Mouse (Mus musculus) C2C12 (cell line): ENCODE measurements around the gene Slc23a2. TPM values are rescaled to one million over a fixed set of nuclear protein-coding genes. Genes with fewer than 3 reads are reported as not detected.

ENCODE experiments used
- H3K27me3 ChIP-seq: one replicate; pipeline ENCODE4 v1.6.1; 2011; ENCODE audit not compliant: control insufficient read depth, insufficient read depth, insufficient read length
- H3K36me3 ChIP-seq: one replicate; pipeline ENCODE4 v1.6.1; 2011; ENCODE audit not compliant: control insufficient read depth, insufficient read depth
- H3K4me3 ChIP-seq: one replicate; pipeline ENCODE4 v1.5.1; 2011; ENCODE audit warnings: mild to moderate bottlenecking, control low read depth; ENCODE audit not compliant: poor library complexity, insufficient read depth, severe bottlenecking
- H3K79me2 ChIP-seq: one replicate; pipeline ENCODE4 v1.6.1; 2011; ENCODE audit not compliant: control insufficient read depth, insufficient read depth
- H3K79me3 ChIP-seq: one replicate; pipeline ENCODE4 v1.6.1; 2011; ENCODE audit warnings: low read depth, control low read depth
- H3ac ChIP-seq: one replicate; pipeline ENCODE3; 2011; ENCODE audit warnings: low read depth; ENCODE audit not compliant: control insufficient read depth, insufficient read length
- CEBPB ChIP-seq: IDR thresholded peaks from one replicate; pipeline ENCODE4 v1.6.1; 2011; ENCODE audit warnings: low read depth, mild to moderate bottlenecking, control low read depth, moderate library complexity
- CTCF ChIP-seq: IDR thresholded peaks from one replicate; pipeline ENCODE4 v1.5.1; 2011; ENCODE audit not compliant: control insufficient read depth, insufficient read depth, insufficient read length
- FOSL1 ChIP-seq: IDR thresholded peaks from one replicate; pipeline ENCODE4 v1.8.0; 2011; ENCODE audit warnings: mild to moderate bottlenecking, low read length; ENCODE audit not compliant: poor library complexity, insufficient read depth, severe bottlenecking
- MAX ChIP-seq: IDR thresholded peaks from one replicate; pipeline ENCODE4 v1.6.1; 2011; ENCODE audit warnings: mild to moderate bottlenecking, control low read depth
- MYOD1 ChIP-seq: IDR thresholded peaks from one replicate; pipeline ENCODE4 v1.6.1; 2011; ENCODE audit warnings: low read depth; ENCODE audit not compliant: control insufficient read depth, insufficient read length
- MYOG ChIP-seq: IDR thresholded peaks from one replicate; pipeline ENCODE4 v1.6.1; 2011; ENCODE audit not compliant: control insufficient read depth, insufficient read length; ENCODE audit errors: extremely low read depth
- USF1 ChIP-seq: IDR thresholded peaks from one replicate; pipeline ENCODE4 v1.6.1; 2011; ENCODE audit warnings: low read depth, mild to moderate bottlenecking, control low read depth, moderate library complexity
- polyA plus RNA-seq: library from polyadenylated mRNA; unstranded; fragments of >200 nt; fragmentation: generic; extraction: Trizol; gene quantifications from one replicate; pipeline ENCODE4 v1.2.1, GENCODE M21; 2012; ENCODE audit warnings: missing spikeins

Gene Slc23a2
- polyA plus RNA-seq, 1 experiment: 12.0 TPM

GRCm38 (mm10) chr2:132131266-132131665 is 13.6 kb downstream of the Slc23a2 start:
- H3K27me3 ChIP-seq: no peaks in the 10 kb centered on the region
- H3K4me3 ChIP-seq: no peak overlapping the region
- peak; percentile 17 for TF ChIP-seq MAX
- TF ChIP-seq MYOD1: no peak
- peaks cover 100% of the 10 kb centered on the region for H3K79me2 ChIP-seq
- H3ac ChIP-seq: no peak overlapping the region
- H3K36me3 ChIP-seq: no peaks in the 10 kb centered on the region
- H3K79me3 ChIP-seq: peaks cover 89% of the 10 kb centered on the region

GRCm38 (mm10) chr2:132129980-132130379 is 14.9 kb downstream of the Slc23a2 start:
- Histone ChIP-seq H3K36me3 (peaks cover 7% of the 10 kb centered on the region), H3ac (no peak overlapping the region), H3K79me3 (peaks cover 89% of the 10 kb centered on the region), H3K27me3 (no peaks in the 10 kb centered on the region), H3K4me3 (no peak overlapping the region), H3K79me2 (peaks cover 100% of the 10 kb centered on the region)
- TF ChIP-seq MYOG (no peak), MAX (no peak), MYOD1 (no peak), FOSL1 (no peak), USF1 (no peak), CTCF (no peak), CEBPB (no peak)

- no peak overlapping the region for H3K4me3 ChIP-seq
- no peak for TF ChIP-seq FOSL1
- no peak for TF ChIP-seq MYOD1
- TF ChIP-seq USF1: no peak
- TF ChIP-seq MAX: no peak
- no peak for TF ChIP-seq CEBPB
- no peak for TF ChIP-seq MYOG
- peaks cover 89% of the 10 kb centered on the region for H3K79me3 ChIP-seq
- H3K36me3 ChIP-seq: peaks cover 7% of the 10 kb centered on the region
- peaks cover 100% of the 10 kb centered on the region for H3K79me2 ChIP-seq
- H3K27me3 ChIP-seq: no peaks in the 10 kb centered on the region
- H3ac ChIP-seq: no peak overlapping the region
These were observed 15.7 kb downstream of the Slc23a2 start for GRCm38 (mm10) chr2:132129247-132129646.

GRCm38 (mm10) chr2:132127904-132128303 is 17.0 kb downstream of the Slc23a2 start:
- no peak for TF ChIP-seq MAX
- no peak for TF ChIP-seq FOSL1
- TF ChIP-seq MYOD1: no peak
- TF ChIP-seq CEBPB: no peak
- TF ChIP-seq USF1: no peak
- no peak for TF ChIP-seq CTCF
- no peak for TF ChIP-seq MYOG
- no peak overlapping the region for H3ac ChIP-seq
- H3K4me3 ChIP-seq: no peak overlapping the region
- H3K27me3 ChIP-seq: no peaks in the 10 kb centered on the region
- H3K36me3 ChIP-seq: peaks cover 7% of the 10 kb centered on the region
- H3K79me2 ChIP-seq: peaks cover 100% of the 10 kb centered on the region
- peaks cover 85% of the 10 kb centered on the region for H3K79me3 ChIP-seq

- Histone ChIP-seq H3K36me3 (peaks cover 7% of the 10 kb centered on the region), H3K27me3 (no peaks in the 10 kb centered on the region), H3ac (no peak overlapping the region), H3K79me2 (peaks cover 100% of the 10 kb centered on the region), H3K79me3 (peaks cover 84% of the 10 kb centered on the region), H3K4me3 (no peak overlapping the region)
- no peak for TF ChIP-seq CTCF
- TF ChIP-seq USF1: no peak
- TF ChIP-seq FOSL1: no peak
- TF ChIP-seq CEBPB: no peak
- TF ChIP-seq MAX: no peak
- TF ChIP-seq MYOD1: no peak
- no peak for TF ChIP-seq MYOG
These were observed 18.6 kb downstream of the Slc23a2 start for GRCm38 (mm10) chr2:132126292-132126691.

- TF ChIP-seq MYOG: no peak
- TF ChIP-seq USF1: no peak
- TF ChIP-seq MYOD1: no peak
- TF ChIP-seq MAX: no peak
- no peak for TF ChIP-seq CEBPB
- TF ChIP-seq CTCF: no peak
- TF ChIP-seq FOSL1: no peak
- peaks cover 82% of the 10 kb centered on the region for H3K79me3 ChIP-seq
- no peak overlapping the region for H3K4me3 ChIP-seq
- no peak overlapping the region for H3ac ChIP-seq
- H3K36me3 ChIP-seq: peaks cover 7% of the 10 kb centered on the region
- peaks cover 100% of the 10 kb centered on the region for H3K79me2 ChIP-seq
- H3K27me3 ChIP-seq: no peaks in the 10 kb centered on the region
These were observed 21.8 kb downstream of the Slc23a2 start for GRCm38 (mm10) chr2:132123063-132123462.
